Mouse (Mus musculus) brown adipose tissue, adult 24 weeks (tissue): ENCODE data around the gene B4galt5. TPM values are rescaled to one million over a fixed set of nuclear protein-coding genes. Genes with fewer than 3 reads are reported as not detected.
A peak's percentile ranks its signal among the peaks of the same experiment; 100 is the strongest.

ENCODE experiments used
- H3K27ac ChIP-seq: fragments of 200-500 bp; replicated peaks from 2 replicates; pipeline ENCODE4 v1.5.1; 2012; ENCODE audit warnings: low read depth, mild to moderate bottlenecking, low read length
- H3K4me1 ChIP-seq: fragments of 200-500 bp; 2 replicates; pipeline ENCODE4 v1.6.1; 2012; ENCODE audit warnings: low read length, mixed read lengths; ENCODE audit not compliant: control insufficient read depth, insufficient read depth, insufficient read length
- H3K4me3 ChIP-seq: fragments of 200-500 bp; 2 replicates; pipeline ENCODE4 v1.5.1; 2012; ENCODE audit warnings: low read depth, mild to moderate bottlenecking, low read length, moderate library complexity; ENCODE audit not compliant: insufficient read depth
- polyA plus RNA-seq: library from polyadenylated mRNA; stranded (reverse); fragments of >200 nt; gene quantifications from 2 replicates; pipeline ENCODE4 v1.2.4, GENCODE M21; 2012; ENCODE audit not compliant: missing spikeins, insufficient read depth, insufficient read length

The B4galt5 gene
- polyA plus RNA-seq, 1 experiment, result 6.7 TPM

GRCm38 (mm10) chr2:167331432-167331921 lies 17.5 kb downstream of the B4galt5 start:
- H3K27ac ChIP-seq, result no peak overlapping the region

GRCm38 (mm10) chr2:167330581-167330980 lies 18.4 kb downstream of the B4galt5 start:
- Histone ChIP-seq H3K4me1 (peaks cover 36% of the 10 kb centered on the region), H3K27ac (no peak overlapping the region), H3K4me3 (no peak overlapping the region)

More at GRCm38 (mm10) chr2:167331432-167331921, 17.5 kb downstream of the B4galt5 start:
- no peak overlapping the region for H3K4me3 ChIP-seq
- peaks cover 36% of the 10 kb centered on the region for H3K4me1 ChIP-seq

- peaks cover 32% of the 10 kb centered on the region for H3K4me1 ChIP-seq
- no peak overlapping the region for H3K27ac ChIP-seq
- no peak overlapping the region for H3K4me3 ChIP-seq
Measured at GRCm38 (mm10) chr2:167329478-167330262, 19.3 kb downstream of the B4galt5 start.

GRCm38 (mm10) chr2:167328340-167328739 lies 20.6 kb downstream of the B4galt5 start:
- H3K4me1 ChIP-seq, result peaks cover 27% of the 10 kb centered on the region
- no peak overlapping the region for H3K4me3 ChIP-seq
- H3K27ac ChIP-seq, result no peak overlapping the region

GRCm38 (mm10) chr2:167326582-167326981 lies 22.4 kb downstream of the B4galt5 start:
- Histone ChIP-seq H3K4me3 (no peak overlapping the region), H3K27ac (no peak overlapping the region), H3K4me1 (peaks cover 20% of the 10 kb centered on the region)

GRCm38 (mm10) chr2:167324151-167324930 lies 24.6 kb downstream of the B4galt5 start:
- Histone ChIP-seq H3K27ac (no peak overlapping the region), H3K4me1 (peaks cover 12% of the 10 kb centered on the region)

GRCm38 (mm10) chr2:167323116-167323515 lies 25.9 kb downstream of the B4galt5 start:
- Histone ChIP-seq H3K27ac (no peak overlapping the region), H3K4me1 (peaks cover 15% of the 10 kb centered on the region), H3K4me3 (no peak overlapping the region)

More at GRCm38 (mm10) chr2:167324151-167324930, 24.6 kb downstream of the B4galt5 start:
- no peak overlapping the region for H3K4me3 ChIP-seq

- H3K4me1 ChIP-seq, result peaks cover 18% of the 10 kb centered on the region
- H3K4me3 ChIP-seq, result no peak overlapping the region
- H3K27ac ChIP-seq, result no peak overlapping the region
Measured at GRCm38 (mm10) chr2:167321372-167321771, 27.6 kb downstream of the B4galt5 start.

GRCm38 (mm10) chr2:167318981-167319380 lies 30.0 kb downstream of the B4galt5 start:
- Histone ChIP-seq H3K4me1 (peaks cover 25% of the 10 kb centered on the region), H3K4me3 (0 out of 2 replicates have a peak overlapping the region, but pooled peaks have one; percentile 1), H3K27ac (peak overlapping the region; percentile 38)

- H3K4me1 ChIP-seq, result peaks cover 32% of the 10 kb centered on the region
- H3K4me3 ChIP-seq, result no peak overlapping the region
- H3K27ac ChIP-seq, result no peak overlapping the region
Measured at GRCm38 (mm10) chr2:167316724-167317187, 32.2 kb downstream of the B4galt5 start.

GRCm38 (mm10) chr2:167314491-167314890 lies 34.5 kb downstream of the B4galt5 start:
- Histone ChIP-seq H3K27ac (no peak overlapping the region), H3K4me3 (no peak overlapping the region), H3K4me1 (peaks cover 30% of the 10 kb centered on the region)

- Histone ChIP-seq H3K27ac (no peak overlapping the region), H3K4me3 (no peak overlapping the region), H3K4me1 (peaks cover 22% of the 10 kb centered on the region)
Measured at GRCm38 (mm10) chr2:167313501-167314326, 35.3 kb downstream of the B4galt5 start.

- H3K4me1 ChIP-seq, result peaks cover 14% of the 10 kb centered on the region
- no peak overlapping the region for H3K27ac ChIP-seq
- H3K4me3 ChIP-seq, result no peak overlapping the region
Measured at GRCm38 (mm10) chr2:167310121-167310520, 38.9 kb downstream of the B4galt5 start.

GRCm38 (mm10) chr2:167309286-167309685 lies 39.7 kb downstream of the B4galt5 start:
- Histone ChIP-seq H3K27ac (no peak overlapping the region), H3K4me1 (peaks cover 10% of the 10 kb centered on the region), H3K4me3 (no peak overlapping the region)
